Mouse (Mus musculus): ENCODE measurements around the gene Klhl6.
A peak's percentile ranks its signal among the peaks of the same experiment; 100 is the strongest.

DNA sequence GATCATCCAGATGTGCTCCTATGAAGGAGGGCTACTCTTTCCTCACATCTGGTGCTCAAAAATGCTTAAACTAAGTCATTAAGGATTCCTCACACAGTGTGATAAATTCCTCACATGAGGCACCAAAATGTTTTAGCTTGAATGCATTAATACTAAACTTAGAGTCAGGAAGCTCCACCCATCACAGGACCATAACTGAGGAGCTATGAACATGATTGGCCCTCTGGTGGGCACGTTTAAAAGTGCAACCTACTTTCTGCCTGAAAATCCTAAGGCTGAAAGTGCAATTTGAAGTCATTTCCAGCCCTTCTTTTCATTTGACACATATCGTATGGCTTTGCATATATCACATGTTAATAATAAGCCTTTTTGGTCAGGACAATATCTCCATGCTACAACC is 75.7 kb downstream of the Klhl6 start:
- TF ChIP-seq EP300 (IDR thresholded peaks at IDR 0.05; ENCODE audit: insufficient read depth, low read depth, low read length), result no peak
- peak; percentile 82 for TF ChIP-seq CTCF (IDR thresholded peaks at IDR 0.05)
- no peak for TF ChIP-seq POLR2A (IDR thresholded peaks at IDR 0.05; ENCODE audit: insufficient read depth, low read depth, low read length)

All from heart, adult 2 months (tissue).